Mouse (Mus musculus) MEL (cell line): ENCODE results near the gene 4930402F06Rik. TPM values are rescaled to one million over a fixed set of nuclear protein-coding genes. Genes with fewer than 3 reads are reported as not detected.

Experiments
- DNase-seq: peaks from one replicate; pipeline ENCODE4 v3.0.0; 2011; ENCODE audit warnings: low read depth, low spot score
- H3K27ac ChIP-seq: 2 replicates; pipeline ENCODE4 v1.5.1; 2012; ENCODE audit warnings: low read depth, mild to moderate bottlenecking, control low read depth, low read length, moderate library complexity; ENCODE audit not compliant: control insufficient read depth
- H3K27me3 ChIP-seq, 2 experiments: fragments of 150-350 bp in 1 of 2; sonication (generic) in 1 of 2; 2 replicates each; pipeline ENCODE4 v1.6.1; 2012; ENCODE audit warnings: low read length in 2 of 2, mild to moderate bottlenecking in 2 of 2, improper control_type of control experiment in 1 of 2, moderate library complexity in 1 of 2; ENCODE audit not compliant: insufficient read depth in 2 of 2, control insufficient read depth in 1 of 2
- H3K36me3 ChIP-seq, 2 experiments: 2 replicates each; pipeline ENCODE4 v1.6.1; 2012 to 2014; ENCODE audit warnings: low read length in 2 of 2, improper control_type of control experiment in 1 of 2, inconsistent platforms in 1 of 2, mild to moderate bottlenecking in 1 of 2; ENCODE audit not compliant: insufficient read depth in 2 of 2, control insufficient read depth in 1 of 2
- H3K4me1 ChIP-seq, 2 experiments: fragments of 150-350 bp in 1 of 2; sonication (generic) in 1 of 2; 2 replicates each; pipeline ENCODE4 v1.6.1; 2012; ENCODE audit warnings: low read length in 2 of 2, improper control_type of control experiment in 1 of 2, mild to moderate bottlenecking in 1 of 2; ENCODE audit not compliant: insufficient read depth in 2 of 2, control insufficient read depth in 1 of 2
- H3K4me3 ChIP-seq, 2 experiments: fragments of 150-350 bp in 1 of 2; sonication (generic) in 1 of 2; 2 replicates each; pipeline ENCODE4 v1.5.1; 2012; ENCODE audit warnings: low read depth in 2 of 2, low read length in 2 of 2, mild to moderate bottlenecking in 2 of 2, moderate library complexity in 2 of 2, control low read depth in 1 of 2, improper control_type of control experiment in 1 of 2; ENCODE audit not compliant: control insufficient read depth in 1 of 2, insufficient read depth in 1 of 2
- H3K79me2 ChIP-seq: 2 replicates; pipeline ENCODE4 v1.6.1; 2012; ENCODE audit warnings: mild to moderate bottlenecking, low read length, moderate library complexity; ENCODE audit not compliant: control insufficient read depth, poor library complexity, insufficient read depth
- H3K9ac ChIP-seq: 2 replicates; pipeline ENCODE4 v1.6.1; 2012; ENCODE audit warnings: low read depth, mild to moderate bottlenecking, control low read depth, low read length, moderate library complexity; ENCODE audit not compliant: control insufficient read depth, poor library complexity, severe bottlenecking
- H3K9me3 ChIP-seq: fragments of 150-350 bp; sonication (generic); replicated peaks from 2 replicates; pipeline ENCODE4 v1.6.1; 2012; ENCODE audit warnings: mild to moderate bottlenecking, low read length, improper control_type of control experiment, moderate library complexity; ENCODE audit not compliant: insufficient read depth
- BHLHE40 ChIP-seq: IDR thresholded peaks from 2 replicates; pipeline ENCODE4 v1.6.1; 2012; ENCODE audit warnings: low read depth, mild to moderate bottlenecking, inconsistent platforms, low read length, improper control_type of control experiment, borderline replicate concordance
- CHD1 ChIP-seq: IDR thresholded peaks from 2 replicates; pipeline ENCODE4 v1.6.1; 2012; ENCODE audit warnings: low read depth, mild to moderate bottlenecking, inconsistent platforms, low read length, improper control_type of control experiment
- CHD2 ChIP-seq: IDR thresholded peaks from 2 replicates; pipeline ENCODE4 v1.6.1; 2011; ENCODE audit warnings: low read length, improper control_type of control experiment
- E2F4 ChIP-seq: IDR thresholded peaks from 2 replicates; pipeline ENCODE4 v1.6.1; 2011; ENCODE audit warnings: low read depth, low read length, improper control_type of control experiment, borderline replicate concordance
- ELF1 ChIP-seq: IDR thresholded peaks from 2 replicates; pipeline ENCODE4 v1.6.1; 2014; ENCODE audit warnings: low read depth, mild to moderate bottlenecking, inconsistent platforms, low read length, improper control_type of control experiment, moderate library complexity
- EP300 ChIP-seq, 2 experiments: IDR thresholded peaks; 2 replicates each; pipeline ENCODE4 v1.6.1; 2011; ENCODE audit warnings: improper control_type of control experiment in 2 of 2, low read length in 2 of 2, low read depth in 1 of 2, mild to moderate bottlenecking in 1 of 2
- ETS1 ChIP-seq: IDR thresholded peaks from 2 replicates; pipeline ENCODE4 v1.6.1; 2012; ENCODE audit warnings: low read depth, mild to moderate bottlenecking, inconsistent platforms, low read length, improper control_type of control experiment, moderate library complexity
- HCFC1 ChIP-seq: IDR thresholded peaks from 2 replicates; pipeline ENCODE4 v1.6.1; 2012; ENCODE audit warnings: low read depth, mild to moderate bottlenecking, inconsistent platforms, low read length, improper control_type of control experiment, moderate library complexity
- KAT2A ChIP-seq: conservative IDR thresholded peaks from 2 replicates; pipeline ENCODE4 v1.6.1; 2012; ENCODE audit warnings: low read depth, low read length, improper control_type of control experiment, inconsistent platforms
- MAZ ChIP-seq: IDR thresholded peaks from 2 replicates; pipeline ENCODE4 v1.6.1; 2012; ENCODE audit warnings: low read depth, mild to moderate bottlenecking, inconsistent platforms, low read length, improper control_type of control experiment
- MEF2A ChIP-seq: IDR thresholded peaks from 2 replicates; pipeline ENCODE4 v1.6.1; 2014; ENCODE audit warnings: low read depth, mild to moderate bottlenecking, inconsistent platforms, low read length, improper control_type of control experiment; ENCODE audit not compliant: poor library complexity, insufficient replicate concordance, severe bottlenecking; ENCODE audit errors: extremely low read depth
- MXI1 ChIP-seq: IDR thresholded peaks from 2 replicates; pipeline ENCODE4 v1.6.1; 2011; ENCODE audit warnings: mild to moderate bottlenecking, low read depth, low read length, improper control_type of control experiment
- MYB ChIP-seq: IDR thresholded peaks from 2 replicates; pipeline ENCODE4 v1.6.1; 2011; ENCODE audit warnings: mild to moderate bottlenecking, low read depth, low read length, improper control_type of control experiment
- POLR2AphosphoS2 ChIP-seq: IDR thresholded peaks from 2 replicates; pipeline ENCODE4 v1.6.1; 2011; ENCODE audit warnings: low read length, improper control_type of control experiment
- POLR2AphosphoS5 ChIP-seq: IDR thresholded peaks from 2 replicates; pipeline ENCODE4 v1.6.1; 2012; ENCODE audit warnings: low read depth, borderline replicate concordance, mild to moderate bottlenecking, inconsistent platforms, low read length, moderate library complexity, mixed read lengths
- TBP ChIP-seq: IDR thresholded peaks from 2 replicates; pipeline ENCODE4 v1.8.0; 2011; ENCODE audit warnings: low read depth, low read length, improper control_type of control experiment
- USF1 ChIP-seq: IDR thresholded peaks from 2 replicates; pipeline ENCODE4 v1.6.1; 2014; ENCODE audit warnings: low read depth, mild to moderate bottlenecking, inconsistent platforms, low read length, improper control_type of control experiment, moderate library complexity
- USF2 ChIP-seq, 2 experiments: IDR thresholded peaks; 2 replicates each; pipeline ENCODE4 v1.6.1; 2011 to 2012; ENCODE audit warnings: improper control_type of control experiment in 2 of 2, low read length in 2 of 2, borderline replicate concordance in 1 of 2, inconsistent platforms in 1 of 2, low read depth in 1 of 2, mild to moderate bottlenecking in 1 of 2; ENCODE audit not compliant: insufficient read depth in 1 of 2
- ZC3H11A ChIP-seq: IDR thresholded peaks from 2 replicates; pipeline ENCODE4 v1.6.1; 2012; ENCODE audit warnings: low read depth, mild to moderate bottlenecking, inconsistent platforms, low read length, improper control_type of control experiment
- ZKSCAN1 ChIP-seq: IDR thresholded peaks from 2 replicates; pipeline ENCODE4 v1.6.1; 2012; ENCODE audit warnings: low read depth, mild to moderate bottlenecking, inconsistent platforms, low read length, improper control_type of control experiment, moderate library complexity
- ZMIZ1 ChIP-seq: IDR thresholded peaks from 2 replicates; pipeline ENCODE4 v1.6.1; 2012; ENCODE audit warnings: low read depth, mild to moderate bottlenecking, inconsistent platforms, low read length, improper control_type of control experiment, moderate library complexity
- ZNF384 ChIP-seq: IDR thresholded peaks from 2 replicates; pipeline ENCODE4 v1.6.1; 2012; ENCODE audit warnings: low read depth, mild to moderate bottlenecking, inconsistent platforms, low read length, improper control_type of control experiment
- polyA plus RNA-seq, 2 experiments: library from polyadenylated mRNA; stranded (reverse) in 1 of 2; unstranded in 1 of 2; fragments of >175 nt in 1 of 2; fragments of >200 nt in 1 of 2; gene quantifications; 2 replicates each; pipeline versions ENCODE4 v1.2.1 to v1.2.4; 2012; ENCODE audit warnings: low replicate concordance in 2 of 2, low read depth in 1 of 2; ENCODE audit not compliant: insufficient read length in 2 of 2, insufficient read depth in 1 of 2, missing spikeins in 1 of 2
- total RNA-seq: library from RNA; depleted of rRNA; stranded (reverse); fragments of 300-350 nt; gene quantifications from 2 replicates; pipeline ENCODE4 v1.2.3, GENCODE M21; 2012

Gene 4930402F06Rik
- total and polyA plus RNA-seq, 3 experiments, result not detected

GRCm38 (mm10) chr2:35423711-35424339 lies 26.9 kb upstream of the 4930402F06Rik start:
- H3K79me2 ChIP-seq, result no peaks in the 10 kb centered on the region
- H3K9me3 ChIP-seq, result no peaks in the 10 kb centered on the region
- H3K27ac ChIP-seq, result no peak overlapping the region
- H3K4me3 ChIP-seq, result no peak overlapping the region
- TF ChIP-seq EP300 (IDR thresholded peaks at IDR 0.05; ENCODE audit: low read depth in 1 of 2, low read length in 2 of 2), result no peak
- no peak for TF ChIP-seq ZNF384
- no peak for TF ChIP-seq TBP
- TF ChIP-seq BHLHE40, result no peak
- TF ChIP-seq E2F4, result no peak
- TF ChIP-seq CHD2, result no peak
- no peak for TF ChIP-seq ZKSCAN1
- no peak for TF ChIP-seq POLR2AphosphoS2
- TF ChIP-seq POLR2AphosphoS5, result no peak
- TF ChIP-seq MEF2A, result no peak
- no peak for TF ChIP-seq MXI1
- no peak for TF ChIP-seq USF2 (IDR thresholded peaks at IDR 0.05; ENCODE audit: borderline replicate concordance in 1 of 2, insufficient read depth in 1 of 2, low read depth in 1 of 2, low read length in 2 of 2)
- TF ChIP-seq ZC3H11A, result no peak
- TF ChIP-seq MAZ, result no peak
- TF ChIP-seq CHD1, result no peak
- no peak for TF ChIP-seq ETS1
- TF ChIP-seq ELF1, result no peak
- DNase-seq, result no peak
- peaks cover 2 to 7% of the 10 kb centered on the region in 2 experiments for H3K36me3 ChIP-seq
- peaks cover 0 to 13% of the 10 kb centered on the region in 2 experiments; a peak in 3 of 4 replicates for H3K4me1 ChIP-seq
- H3K27me3 ChIP-seq, result no peaks in the 10 kb centered on the region
- no peak overlapping the region for H3K9ac ChIP-seq

GRCm38 (mm10) chr2:35422384-35422783 lies 25.4 kb upstream of the 4930402F06Rik start:
- H3K9ac ChIP-seq, result no peak overlapping the region
- peaks cover 3 to 22% of the 10 kb centered on the region in 2 experiments for H3K4me1 ChIP-seq
- peaks cover 2 to 9% of the 10 kb centered on the region in 2 experiments for H3K36me3 ChIP-seq
- no peak for TF ChIP-seq HCFC1
- TF ChIP-seq MAZ, result no peak
- TF ChIP-seq USF1, result no peak
- TF ChIP-seq KAT2A, result no peak
- no peak for TF ChIP-seq MYB
- TF ChIP-seq BHLHE40, result no peak
- TF ChIP-seq ZMIZ1, result no peak
- H3K79me2 ChIP-seq, result no peaks in the 10 kb centered on the region
- no peak for DNase-seq
- H3K4me3 ChIP-seq, result no peak overlapping the region
- no peaks in the 10 kb centered on the region for H3K27me3 ChIP-seq
- H3K9me3 ChIP-seq, result no peaks in the 10 kb centered on the region
- no peak overlapping the region for H3K27ac ChIP-seq
